Mouse (Mus musculus) central nervous system, embryonic 18 days (tissue): ENCODE data around the gene Ddrgk1. TPM values are rescaled to one million over a fixed set of nuclear protein-coding genes. Genes with fewer than 3 reads are reported as not detected.

Experiments
- polyA plus RNA-seq: library from polyadenylated mRNA; depleted of rRNA; stranded (reverse); fragments of >200 nt; gene quantifications from 2 replicates; pipeline ENCODE4 v1.2.3, GENCODE M21; 2012; rRNA removed

The Ddrgk1 gene
- 56.4 and 63.3 TPM in 2 replicates for polyA plus RNA-seq

DNA sequence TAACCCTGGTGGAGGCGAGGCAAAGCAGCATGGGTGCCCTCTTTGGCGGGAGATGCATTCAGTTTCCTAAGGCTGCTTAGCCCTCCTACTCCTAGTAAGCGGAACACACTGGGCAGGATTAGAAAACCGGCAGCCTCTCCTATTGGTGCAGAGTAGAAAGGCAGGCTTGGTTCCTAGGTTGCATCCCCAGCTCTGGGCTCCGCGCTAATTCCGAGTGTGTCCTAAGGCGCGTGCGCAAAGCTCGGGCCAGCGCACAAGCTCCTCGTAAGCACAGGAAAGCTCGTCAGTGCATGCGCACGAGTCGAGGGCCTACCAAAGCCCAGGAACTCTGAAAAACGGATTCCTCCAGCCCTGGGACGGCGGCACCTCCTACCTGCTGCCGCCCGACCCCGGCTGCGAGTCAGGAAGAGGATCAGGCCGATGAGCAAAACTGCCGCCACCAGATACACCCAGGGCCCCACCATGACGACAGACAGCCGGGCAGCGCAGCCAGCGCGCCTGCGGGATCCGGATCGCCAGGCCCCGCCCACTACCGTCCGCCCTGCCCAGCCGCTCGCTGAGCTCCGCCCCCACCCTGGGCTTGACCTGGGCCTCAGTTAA lies at the start of gene Ddrgk1:
Ddrgk1 (minus strand) TSS at position 558 of the 600 bp plus-strand sequence.

GRCm38 (mm10) chr2:130697153-130697810 lies 32.8 kb upstream of the Ddrgk1 start, which contains the start of gene Slc4a11:
Gene Slc4a11 (minus strand): TSS chr2:130697519.

GRCm38 (mm10) chr2:130667559-130667958 lies 3.1 kb upstream of the Ddrgk1 start, which contains the start of gene Itpa:
Gene Itpa (plus strand): TSS chr2:130667610.

GRCm38 (mm10) chr2:130642684-130643369 lies 21.6 kb downstream of the Ddrgk1 start, which contains the start of gene Lzts3:
Gene Lzts3 (minus strand): TSS chr2:130642803.

DNA sequence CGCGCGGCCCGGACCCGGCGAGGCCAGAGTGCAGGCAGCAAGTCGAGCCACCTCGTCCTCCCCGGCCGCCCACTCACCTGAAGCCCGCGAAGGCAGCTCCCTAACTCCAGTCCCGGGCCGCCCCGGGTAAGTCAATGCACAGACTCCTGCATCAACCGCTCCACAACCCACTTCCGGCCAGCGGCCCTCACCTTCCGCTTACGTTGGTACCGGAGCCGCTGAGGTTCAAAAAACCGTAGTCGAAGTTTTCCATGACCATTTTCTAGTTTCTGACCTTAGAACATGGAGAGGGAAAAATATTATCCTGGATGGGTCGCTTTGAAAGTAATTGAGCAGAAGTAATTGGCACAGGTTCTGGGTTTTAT lies 34.6 kb downstream of the Ddrgk1 start, which contains the start of the genes Fastkd5 and Ubox5:
Fastkd5 (minus strand) TSS at position 189 of the 365 bp plus-strand sequence.
Ubox5 (minus strand) TSS at position 200 of the 365 bp plus-strand sequence.

Other genes with a start within 250 kb of the Ddrgk1 start
- gene Vps16, start 240.3 kb downstream of the Ddrgk1 start, polyA plus RNA-seq: 139 TPM in 2 replicates
- 28.2 and 29.6 TPM in 2 replicates for gene Pced1a, start 240.0 kb downstream of the Ddrgk1 start, polyA plus RNA-seq
- 154 and 156 TPM in 2 replicates for gene Ptpra, start 214.4 kb downstream of the Ddrgk1 start, polyA plus RNA-seq
- gene Mrps26, start 100.9 kb downstream of the Ddrgk1 start, polyA plus RNA-seq: 76.3 and 83.1 TPM in 2 replicates
- gene Oxt, start 88.5 kb downstream of the Ddrgk1 start, polyA plus RNA-seq: 4.0 and 4.2 TPM in 2 replicates
- 40.9 and 60.2 TPM in 2 replicates for gene Avp, start 82.1 kb downstream of the Ddrgk1 start, polyA plus RNA-seq
- 4.5 and 4.9 TPM in 2 replicates for gene Fastkd5, start 34.6 kb downstream of the Ddrgk1 start, polyA plus RNA-seq
- 8.1 and 8.2 TPM in 2 replicates for gene Ubox5, start 34.6 kb downstream of the Ddrgk1 start, polyA plus RNA-seq
- 38.5 and 38.8 TPM in 2 replicates for gene Lzts3, start 21.9 kb downstream of the Ddrgk1 start, polyA plus RNA-seq
- gene Itpa, start 3.0 kb upstream of the Ddrgk1 start, polyA plus RNA-seq: 96.6 and 106 TPM in 2 replicates
- gene Slc4a11, start 32.9 kb upstream of the Ddrgk1 start, polyA plus RNA-seq: 1.0 and 1.1 TPM in 2 replicates
- 75.5 and 79.2 TPM in 2 replicates for gene 4930402H24Rik, start 241.7 kb upstream of the Ddrgk1 start, polyA plus RNA-seq
- 37.4 TPM in 2 replicates for gene Atrn, start 241.8 kb upstream of the Ddrgk1 start, polyA plus RNA-seq